Mouse (Mus musculus) lung, postnatal 0 days (tissue): ENCODE measurements around the gene Gabrb1.

Experiments used
- CTCF ChIP-seq: IDR thresholded peaks from 2 replicates; pipeline ENCODE4 v1.5.1; 2016; ENCODE audit warnings: antibody characterized with exemption, mild to moderate bottlenecking
- EP300 ChIP-seq: IDR thresholded peaks from 2 replicates; pipeline ENCODE4 v1.6.1; 2016; ENCODE audit warnings: antibody characterized with exemption, mild to moderate bottlenecking, control low read depth

DNA sequence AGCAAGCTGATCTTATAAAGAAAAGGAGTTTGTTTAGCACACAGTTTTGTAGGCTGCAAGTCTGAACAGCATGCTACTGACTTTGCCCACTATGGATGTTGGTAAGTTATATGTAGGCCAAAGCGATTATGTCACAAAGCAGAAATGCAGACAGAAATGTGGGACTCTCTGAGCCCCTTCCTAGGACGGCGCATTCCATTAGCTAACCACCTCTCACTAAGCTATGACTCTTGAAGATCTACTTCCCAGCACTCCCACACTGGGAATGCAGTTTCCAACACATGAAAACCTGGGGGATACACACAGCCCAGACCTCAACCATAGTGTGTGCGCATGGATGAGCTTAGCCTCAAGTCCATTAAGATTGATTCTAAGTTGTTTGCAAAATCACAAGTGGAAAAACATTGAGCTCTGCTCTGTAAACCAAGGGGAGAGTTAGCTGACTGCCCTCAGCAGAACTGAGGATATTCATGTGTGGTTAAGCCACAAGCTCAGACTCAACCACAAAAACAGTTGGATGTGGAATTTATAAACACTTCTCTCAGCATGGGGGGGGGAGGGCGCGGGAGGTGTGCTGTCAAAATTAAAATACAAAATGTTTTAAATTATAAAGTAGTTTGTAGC lies 464.6 kb downstream of the Gabrb1 start:
- no peak for TF ChIP-seq CTCF
- no peak for TF ChIP-seq EP300
